Mouse (Mus musculus): ENCODE data around the gene 4632433K11Rik.

DNA sequence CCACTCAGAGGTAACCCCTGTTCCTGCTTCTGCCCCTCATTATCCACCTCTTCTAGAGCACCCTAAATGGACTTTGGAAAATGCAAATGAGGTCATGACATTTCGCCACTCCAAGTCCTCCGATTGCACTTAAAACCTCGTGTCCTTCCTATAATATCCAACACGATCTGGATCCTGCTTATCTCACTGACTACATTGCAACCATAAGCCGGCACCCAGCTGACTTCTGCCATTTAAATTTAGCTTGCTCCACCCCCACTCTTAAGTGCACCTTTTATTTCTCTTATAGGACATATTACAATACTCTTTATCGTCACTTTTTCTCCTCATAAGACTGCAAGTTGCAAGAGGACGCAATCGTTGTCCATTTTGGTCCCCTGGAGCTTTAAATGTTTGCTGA, 3.5 kb downstream of the 4632433K11Rik start:
- TF ChIP-seq CTCF (IDR thresholded peaks at IDR 0.05; ENCODE audit: control insufficient read depth, insufficient read depth, low read length) (no peak), POLR2A (IDR thresholded peaks at IDR 0.05; ENCODE audit: borderline replicate concordance, control insufficient read depth, low read depth, low read length) (no peak)

Data from bone marrow, adult 2 months (tissue).